Mouse (Mus musculus) heart, postnatal 0 days (tissue): ENCODE data around the gene Ptprt.

Experiments used
- CTCF ChIP-seq: IDR thresholded peaks from 2 replicates; pipeline ENCODE4 v1.5.1; 2016; ENCODE audit warnings: antibody characterized with exemption, control low read depth, low read depth
- EP300 ChIP-seq: IDR thresholded peaks from 2 replicates; pipeline ENCODE4 v1.6.1; 2016; ENCODE audit warnings: antibody characterized with exemption, low read depth

DNA sequence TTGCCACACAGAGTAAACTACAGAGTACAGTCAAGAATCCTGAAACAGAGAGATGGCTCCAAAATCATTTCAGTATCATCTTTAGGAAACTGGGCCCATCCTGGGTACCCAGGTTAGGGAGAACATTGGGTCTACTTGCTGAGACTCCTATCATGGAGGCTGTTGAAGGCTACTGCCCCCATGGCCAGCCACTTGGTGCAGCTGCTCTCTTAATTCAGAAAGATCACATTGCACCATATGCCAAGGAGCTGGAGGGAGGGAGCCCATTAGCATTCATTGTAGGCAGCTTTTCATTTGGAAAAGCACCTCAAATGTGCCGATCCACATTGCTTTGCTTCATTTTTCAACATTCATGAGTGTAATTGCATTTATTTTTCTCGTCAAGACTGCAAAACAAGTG is 319.1 kb downstream of the Ptprt start:
- TF ChIP-seq CTCF (no peak), EP300 (no peak)
